In the genomic region with DNA sequence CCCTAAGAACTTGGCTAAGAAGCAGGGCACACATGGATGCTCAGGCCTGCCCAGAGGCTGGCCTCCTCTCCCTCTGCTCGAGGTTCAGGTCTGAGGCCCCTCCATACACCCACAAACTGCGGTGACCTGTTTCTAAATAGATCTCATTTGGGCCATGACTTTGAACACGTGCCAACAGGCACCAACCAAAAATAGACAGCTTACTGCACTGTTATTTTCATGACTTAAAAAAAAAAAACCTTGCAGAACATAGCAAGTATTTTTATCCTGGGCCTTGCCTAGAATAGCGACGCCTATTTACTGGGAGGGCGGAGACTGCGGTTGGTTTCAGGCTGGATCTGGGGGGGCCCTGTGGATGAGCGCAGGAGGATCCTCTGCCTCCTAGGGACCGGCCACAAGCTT, we compare ENCODE assay signal across 9 mouse cellular contexts. TPM values are rescaled to one million over a fixed set of nuclear protein-coding genes. Genes with fewer than 3 reads are reported as not detected.
DNase-seq lines count a peak whose midpoint lies in the region; ATAC-seq and TF ChIP-seq lines count a peak whose summit lies in the region.
"Had no signal": no experiment of that assay in that cellular context is flagged by ENCODE, and none has a peak within 500 bp of the region (broad histone marks: within the 10 kb centered on the region; RNA-seq: fewer than 3 reads in every experiment).

No protein-coding gene starts in this region.

- peak overlapping the region; percentile 7 to 23; a peak in 3 of 4 replicates for H3K4me3 ChIP-seq in heart, embryonic 14.5 days (ENCODE audit: control insufficient read depth in 1 of 2, insufficient read depth in 1 of 2, low read depth in 1 of 2, low read length in 2 of 2)
- H3K4me3 ChIP-seq in myocyte: no peak overlapping the region
- H3K4me3 ChIP-seq: midbrain, embryonic 12.5 days had no signal

- DNase-seq in kidney, adult 9 months: peak; percentile 34
- no peak for DNase-seq in kidney, adult 18-20 months
- DNase-seq in cerebellum, adult 8-10 months: peak; percentile 25
- no peak for DNase-seq in spleen, postnatal 10 days (ENCODE audit: low spot score in 2 of 2)
- DNase-seq in urinary bladder, adult 2 months (ENCODE audit: low spot score): no peak
- no peak for DNase-seq in urinary bladder, postnatal 10 days (ENCODE audit: low spot score)

- no peak for TF ChIP-seq POLR2A in myocyte (IDR thresholded peaks at IDR 0.05; ENCODE audit: insufficient read length, low read depth)

- peak overlapping the region; percentile 68 for H3K4me2 ChIP-seq in heart, embryonic 14.5 days (ENCODE audit: low read length)
- H3K4me2 ChIP-seq in myocyte (ENCODE audit: low read depth): peak overlapping the region; percentile 65
- H3K4me2 ChIP-seq: midbrain, embryonic 12.5 days had no signal

- peak overlapping the region; percentile 98 to 100 for H3K27ac ChIP-seq in heart, embryonic 14.5 days (replicated peaks in 1 of 2; ENCODE audit: control insufficient read depth in 1 of 2, insufficient read depth in 1 of 2, low read depth in 2 of 2, low read length in 2 of 2)
- H3K27ac ChIP-seq: midbrain, embryonic 12.5 days had no signal

- no peak overlapping the region for H3ac ChIP-seq in myocyte (ENCODE audit: control insufficient read depth, insufficient read length)

- peak; percentile 84 for ATAC-seq in heart, embryonic 14.5 days (ENCODE audit: insufficient number of reproducible peaks, insufficient read depth, low FRiP score, low read depth)

- no peaks in the 10 kb centered on the region for H3K9me3 ChIP-seq in heart, embryonic 14.5 days (ENCODE audit: control insufficient read depth, low read length)
- H3K9me3 ChIP-seq: midbrain, embryonic 12.5 days had no signal

- no peaks in the 10 kb centered on the region for H3K36me3 ChIP-seq in heart, embryonic 14.5 days (ENCODE audit: control insufficient read depth, insufficient read depth, low read length)
- no peaks in the 10 kb centered on the region for H3K36me3 ChIP-seq in myocyte (ENCODE audit: control insufficient read depth, insufficient read depth)
- H3K36me3 ChIP-seq: midbrain, embryonic 12.5 days had no signal

- H3K9ac ChIP-seq in heart, embryonic 14.5 days (ENCODE audit: low read length): peak overlapping the region; percentile 82
- H3K9ac ChIP-seq: midbrain, embryonic 12.5 days had no signal

- WGBS in heart, embryonic 14.5 days: 13% methylated on average over 9 of the region's 9 CpGs

- peaks cover 21 to 39% of the 10 kb centered on the region in 2 experiments for H3K4me1 ChIP-seq in heart, embryonic 14.5 days (ENCODE audit: control insufficient read depth in 2 of 2, insufficient read depth in 2 of 2, low read length in 2 of 2)
- H3K4me1 ChIP-seq: midbrain, embryonic 12.5 days had no signal

- H3K27me3 ChIP-seq in heart, embryonic 14.5 days (ENCODE audit: control insufficient read depth, insufficient read depth, low read length): no peaks in the 10 kb centered on the region
- H3K27me3 ChIP-seq in myocyte (ENCODE audit: control insufficient read depth, insufficient read depth, insufficient read length): no peaks in the 10 kb centered on the region
- H3K27me3 ChIP-seq: midbrain, embryonic 12.5 days had no signal

- H3K79me2 ChIP-seq in myocyte (ENCODE audit: control insufficient read depth, insufficient read depth): no peaks in the 10 kb centered on the region

TF ChIP-seq in myocyte, 11 proteins besides CTCF, POLR2A, EP300 and RAD21:
- TF ChIP-seq MYOG (IDR thresholded peaks at IDR 0.05; ENCODE audit: control insufficient read depth in 1 of 3, insufficient read depth in 1 of 3, insufficient read length in 2 of 3, low read depth in 2 of 3) (no peak), TCF12 (IDR thresholded peaks at IDR 0.05; ENCODE audit: insufficient read depth, poor library complexity, severe bottlenecking) (no peak), POLR2AphosphoS2 (IDR thresholded peaks at IDR 0.05; ENCODE audit: insufficient read length, low read depth) (no peak), MAX (IDR thresholded peaks at IDR 0.05; ENCODE audit: low read depth) (no peak)

RNA-seq across cellular contexts. Expression of a gene that starts 18.0 kb away (rescaled TPM):
- polyA plus RNA-seq in heart, embryonic 14.5 days (2014; fragmentation: Nextera tagmentation; extraction: Ambion mirVana): 131 and 139 TPM in 2 replicates
- 81.2 TPM for polyA plus RNA-seq in myocyte (2012; fragmentation: generic; extraction: Trizol)
- polyA plus RNA-seq in urinary bladder, adult 2 months (2012; rRNA removed): 107 and 120 TPM in 2 replicates

Comparison
In these comparisons a context has a peak if more than half of its experiments do, and no peak if none do; other contexts are left out.
1. DNase-seq: peak in kidney, adult 9 months (single experiment) and cerebellum, adult 8-10 months (single experiment); none in kidney, adult 18-20 months (single experiment), spleen, postnatal 10 days (0 of 2), urinary bladder, adult 2 months (single experiment) and urinary bladder, postnatal 10 days (single experiment).